9 mouse cellular contexts compared by ENCODE assay signal in genomic region chr13:34642941-34643875, GRCm38 (mm10). TPM values are rescaled to one million over a fixed set of nuclear protein-coding genes. Genes with fewer than 3 reads are reported as not detected.
DNase-seq lines count a peak whose midpoint lies in the region; ATAC-seq and TF ChIP-seq lines count a peak whose summit lies in the region.
"Had no signal": no experiment of that assay in that cellular context is flagged by ENCODE, and none has a peak within 500 bp of the region (broad histone marks: within the 10 kb centered on the region; RNA-seq: fewer than 3 reads in every experiment).

No protein-coding gene starts in this region.

- 35% methylated on average over 7 of the region's 7 CpGs for WGBS in thymus, adult 2 months
- 27% methylated on average over 7 of the region's 7 CpGs for WGBS in lung, postnatal 0 days

- no peak overlapping the region for H3K4me2 ChIP-seq in lung, postnatal 0 days (replicated peaks; ENCODE audit: low read depth, low read length)
- H3K4me2 ChIP-seq: heart, embryonic 15.5 days had no signal

- peak; percentile 49 for DNase-seq in thymus, adult 2 months
- DNase-seq in thymus, adult 18-20 months = no peak
- DNase-seq in adrenal gland, postnatal 25 days = peak; percentile 59
- DNase-seq in kidney, postnatal 14 days = peak; percentile 63
- peak; percentile 70 for DNase-seq in lung, postnatal 0 days (ENCODE audit: low spot score)
- DNase-seq in right cerebral cortex, postnatal 10 days (ENCODE audit: low spot score in 2 of 2) = peak; percentile 58 to 79

- no peaks in the 10 kb centered on the region for H3K9me3 ChIP-seq in lung, postnatal 0 days (ENCODE audit: low read length)
- H3K9me3 ChIP-seq: heart, embryonic 15.5 days had no signal

- H3K36me3 ChIP-seq in thymus, adult 2 months (ENCODE audit: control insufficient read depth, insufficient read depth, low read length) = no peaks in the 10 kb centered on the region
- H3K36me3 ChIP-seq in lung, postnatal 0 days (ENCODE audit: insufficient read depth, low read length) = no peaks in the 10 kb centered on the region

- H3K4me3 ChIP-seq in thymus, adult 2 months (ENCODE audit: control insufficient read depth, insufficient read depth, low read length) = no peak overlapping the region
- H3K4me3 ChIP-seq in lung, postnatal 0 days (ENCODE audit: low read depth, low read length) = no peak overlapping the region
- H3K4me3 ChIP-seq: heart, embryonic 15.5 days had no signal

- TF ChIP-seq CTCF in thymus, adult 2 months (IDR thresholded peaks at IDR 0.05; ENCODE audit: borderline replicate concordance, control insufficient read depth, extremely low read depth, insufficient read depth, low read length, poor library complexity) = no peak
- peak; percentile 96 for TF ChIP-seq CTCF in lung, postnatal 0 days (IDR thresholded peaks at IDR 0.05)

- no peak overlapping the region for H3K27ac ChIP-seq in thymus, adult 2 months (ENCODE audit: control insufficient read depth, insufficient read depth, low read length)
- H3K27ac ChIP-seq in lung, postnatal 0 days (ENCODE audit: low read length) = no peak overlapping the region
- H3K27ac ChIP-seq: heart, embryonic 15.5 days had no signal

- H3K9ac ChIP-seq in lung, postnatal 0 days (replicated peaks; ENCODE audit: low read depth) = no peak overlapping the region
- H3K9ac ChIP-seq: heart, embryonic 15.5 days had no signal

- no peaks in the 10 kb centered on the region for H3K27me3 ChIP-seq in thymus, adult 2 months (ENCODE audit: control insufficient read depth, insufficient read depth, low read length)
- no peaks in the 10 kb centered on the region for H3K27me3 ChIP-seq in lung, postnatal 0 days (replicated peaks; ENCODE audit: insufficient read depth, low read length)

- 0 out of 2 replicates have a peak, but pooled peaks have one; percentile 54 for ATAC-seq in erythroblast, adult 5-6 weeks (replicated peaks; ENCODE audit: low FRiP score, poor library complexity, severe bottlenecking)
- no peak for ATAC-seq in lung, postnatal 0 days
- ATAC-seq in activated CD4-positive, CD25-positive, alpha-beta regulatory T cell, adult 4 months = no peak

- TF ChIP-seq EP300 in lung, postnatal 0 days (IDR thresholded peaks at IDR 0.05) = 0 out of 2 replicates have a peak, but pooled peaks have one; percentile 9

- H3K4me1 ChIP-seq in thymus, adult 2 months (replicated peaks; ENCODE audit: control insufficient read depth, insufficient read depth, low read length) = no peaks in the 10 kb centered on the region
- H3K4me1 ChIP-seq in lung, postnatal 0 days (ENCODE audit: insufficient read depth, low read depth, low read length) = peaks cover 7% of the 10 kb centered on the region; the same call in 1 of the 2 replicates

- TF ChIP-seq POLR2A in thymus, adult 2 months (IDR thresholded peaks at IDR 0.05; ENCODE audit: control insufficient read depth, extremely low read depth, insufficient read depth, low read length, poor library complexity) = no peak

RNA-seq across cellular contexts. Expression of gene Pxdc1, which starts 10.1 kb away (rescaled TPM):
- polyA plus RNA-seq in thymus, adult 2 months (2012; rRNA removed) = 13.4 and 13.8 TPM in 2 replicates
- 1.8 and 2.8 TPM in 2 replicates for total RNA-seq in adrenal gland, postnatal 25 days (2021)
- not detected in 2 replicates for total RNA-seq in erythroblast, adult 5-6 weeks (2015; ENCODE audit: low replicate concordance)
- 0.94 TPM in 1 of 2 replicates, not detected in the other for total RNA-seq in erythroblast, adult 5-6 weeks (2017; ENCODE audit: low replicate concordance)
- 30.7 and 44.3 TPM in 2 replicates for polyA plus RNA-seq in lung, postnatal 0 days (2015; fragmentation: Nextera tagmentation; extraction: Ambion mirVana)
- under 1 TPM; 0.58 to 0.93 TPM for polyA plus RNA-seq in activated CD4-positive, CD25-positive, alpha-beta regulatory T cell, adult 4 months (2017; shearing (Covaris generic))

Comparison
In these comparisons a context has a peak if more than half of its experiments do, and no peak if none do; other contexts are left out.
1. DNase-seq: peak in thymus, adult 2 months (single experiment), adrenal gland, postnatal 25 days (single experiment), kidney, postnatal 14 days (single experiment), lung, postnatal 0 days (single experiment) and right cerebral cortex, postnatal 10 days (2 of 2); none in thymus, adult 18-20 months (0 of 2).